Mouse (Mus musculus) embryonic facial prominence, embryonic 12.5 days (tissue): Measurements from ENCODE around the gene Hdac4. TPM values are rescaled to one million over a fixed set of nuclear protein-coding genes. Genes with fewer than 3 reads are reported as not detected.
A peak's percentile ranks its signal among the peaks of the same experiment; 100 is the strongest.

Experiments used
- ATAC-seq: fragments of 200-750 bp; cut with Nextera tagmentation; 2 replicates; pipeline ENCODE4 v1.8.0; 2017; ENCODE audit not compliant: insufficient number of reproducible peaks, insufficient read depth, low FRiP score, low TSS enrichment
- H3K27ac ChIP-seq: fragments of 300-500 bp; sonication (generic); 2 replicates; pipeline ENCODE4 v1.5.1; 2016; ENCODE audit warnings: mild to moderate bottlenecking
- H3K27me3 ChIP-seq: fragments of 300-500 bp; sonication (generic); 2 replicates; pipeline ENCODE4 v1.6.1; 2016; ENCODE audit warnings: mild to moderate bottlenecking, moderate library complexity
- H3K36me3 ChIP-seq: fragments of 300-500 bp; sonication (generic); 2 replicates; pipeline ENCODE4 v1.6.1; 2016; ENCODE audit warnings: mild to moderate bottlenecking
- H3K4me1 ChIP-seq: fragments of 300-500 bp; sonication (generic); 2 replicates; pipeline ENCODE4 v1.6.1; 2016
- H3K4me2 ChIP-seq: fragments of 300-500 bp; sonication (generic); replicated peaks from 2 replicates; pipeline ENCODE4 v1.6.1; 2016; ENCODE audit warnings: mild to moderate bottlenecking, moderate library complexity
- H3K4me3 ChIP-seq: fragments of 300-500 bp; sonication (generic); 2 replicates; pipeline ENCODE4 v1.5.1; 2016; ENCODE audit warnings: mild to moderate bottlenecking
- H3K9ac ChIP-seq: fragments of 300-500 bp; sonication (generic); 2 replicates; pipeline ENCODE4 v1.6.1; 2016; ENCODE audit warnings: mild to moderate bottlenecking, moderate library complexity
- H3K9me3 ChIP-seq: fragments of 300-500 bp; sonication (generic); 2 replicates; pipeline ENCODE4 v1.6.1; 2016; ENCODE audit warnings: mild to moderate bottlenecking, moderate library complexity
- WGBS: fragments of 180-500 bp; shearing (Covaris S2); methylation state at CpG from one replicate; pipeline ENCODE4 v1.1.7; 2016; 5-methylcytosine and 5-hydroxymethylcytosine counted together
- polyA plus RNA-seq: library from polyadenylated mRNA; unstranded; fragments of >200 nt; fragmentation: Nextera tagmentation; extraction: Ambion mirVana; gene quantifications from 2 replicates; pipeline ENCODE4 v1.2.1, GENCODE M21; 2016

The Hdac4 gene
- polyA plus RNA-seq, 1 experiment from 2014 or later, result 24.2 TPM

- no peak overlapping the region for H3K4me3 ChIP-seq
- no peak overlapping the region for H3K4me2 ChIP-seq
- H3K9me3 ChIP-seq, result no peaks in the 10 kb centered on the region
- H3K9ac ChIP-seq, result no peak overlapping the region
- no peak for ATAC-seq
- H3K27ac ChIP-seq, result no peak overlapping the region
- 79% methylated on average over 3 of the region's 3 CpGs for WGBS
- no peaks in the 10 kb centered on the region for H3K27me3 ChIP-seq
- no peaks in the 10 kb centered on the region for H3K36me3 ChIP-seq
- no peaks in the 10 kb centered on the region for H3K4me1 ChIP-seq
Measured at GRCm38 (mm10) chr1:92124497-92125201, 70.8 kb downstream of the Hdac4 start.

GRCm38 (mm10) chr1:92119303-92119702 is 76.2 kb downstream of the Hdac4 start:
- Histone ChIP-seq H3K4me1 (peaks cover under 1% of the 10 kb centered on the region; the same call in 1 of the 2 replicates), H3K9me3 (no peaks in the 10 kb centered on the region), H3K4me3 (no peak overlapping the region), H3K27me3 (no peaks in the 10 kb centered on the region), H3K27ac (no peak overlapping the region), H3K9ac (no peak overlapping the region), H3K36me3 (no peaks in the 10 kb centered on the region), H3K4me2 (no peak overlapping the region)
- WGBS, result 56% methylated on average over 5 of the region's 5 CpGs
- ATAC-seq, result no peak

- no peak overlapping the region for H3K4me3 ChIP-seq
- ATAC-seq, result no peak
- WGBS, result 92% methylated on average over 5 of the region's 5 CpGs
Measured at GRCm38 (mm10) chr1:92117597-92117996, 77.9 kb downstream of the Hdac4 start.

DNA sequence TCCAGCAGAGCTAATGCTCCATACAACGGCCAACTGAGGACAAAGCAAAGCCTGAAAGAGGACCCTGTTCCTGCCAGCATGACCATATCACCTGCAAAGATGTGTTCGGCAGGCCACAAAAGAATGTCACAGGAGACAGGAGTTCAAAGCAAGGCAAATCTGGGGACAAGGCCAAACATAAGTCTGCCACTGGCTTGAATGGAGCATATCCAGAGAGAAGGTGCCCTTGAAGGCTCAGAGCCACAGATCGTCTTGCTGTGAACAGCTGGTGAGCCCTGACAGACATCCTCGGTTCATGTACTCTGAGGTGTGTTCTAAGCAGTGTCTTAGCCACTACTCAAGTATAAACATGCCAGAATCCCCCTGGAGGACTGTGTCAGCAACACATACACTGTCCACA is 79.3 kb downstream of the Hdac4 start:
- Histone ChIP-seq H3K9ac (no peak overlapping the region), H3K9me3 (no peaks in the 10 kb centered on the region), H3K27ac (no peak overlapping the region), H3K4me1 (peaks cover 28% of the 10 kb centered on the region), H3K4me2 (no peak overlapping the region), H3K36me3 (no peaks in the 10 kb centered on the region), H3K4me3 (no peak overlapping the region), H3K27me3 (no peaks in the 10 kb centered on the region)
- ATAC-seq, result no peak
- 76% methylated on average over 4 of the region's 4 CpGs for WGBS

More at GRCm38 (mm10) chr1:92117597-92117996, 77.9 kb downstream of the Hdac4 start:
- Histone ChIP-seq H3K4me1 (peaks cover 17% of the 10 kb centered on the region), H3K9ac (no peak overlapping the region), H3K4me2 (no peak overlapping the region), H3K27me3 (no peaks in the 10 kb centered on the region), H3K9me3 (no peaks in the 10 kb centered on the region), H3K36me3 (no peaks in the 10 kb centered on the region), H3K27ac (no peak overlapping the region)

- Histone ChIP-seq H3K4me2 (no peak overlapping the region), H3K9me3 (no peaks in the 10 kb centered on the region), H3K4me1 (peaks cover 29% of the 10 kb centered on the region), H3K4me3 (no peak overlapping the region), H3K27ac (0 out of 2 replicates have a peak overlapping the region, but pooled peaks have one; percentile 4), H3K36me3 (no peaks in the 10 kb centered on the region), H3K9ac (no peak overlapping the region), H3K27me3 (no peaks in the 10 kb centered on the region)
- 83% methylated on average over 3 of the region's 3 CpGs for WGBS
- no peak for ATAC-seq
Measured at GRCm38 (mm10) chr1:92114091-92114490, 81.4 kb downstream of the Hdac4 start.

DNA sequence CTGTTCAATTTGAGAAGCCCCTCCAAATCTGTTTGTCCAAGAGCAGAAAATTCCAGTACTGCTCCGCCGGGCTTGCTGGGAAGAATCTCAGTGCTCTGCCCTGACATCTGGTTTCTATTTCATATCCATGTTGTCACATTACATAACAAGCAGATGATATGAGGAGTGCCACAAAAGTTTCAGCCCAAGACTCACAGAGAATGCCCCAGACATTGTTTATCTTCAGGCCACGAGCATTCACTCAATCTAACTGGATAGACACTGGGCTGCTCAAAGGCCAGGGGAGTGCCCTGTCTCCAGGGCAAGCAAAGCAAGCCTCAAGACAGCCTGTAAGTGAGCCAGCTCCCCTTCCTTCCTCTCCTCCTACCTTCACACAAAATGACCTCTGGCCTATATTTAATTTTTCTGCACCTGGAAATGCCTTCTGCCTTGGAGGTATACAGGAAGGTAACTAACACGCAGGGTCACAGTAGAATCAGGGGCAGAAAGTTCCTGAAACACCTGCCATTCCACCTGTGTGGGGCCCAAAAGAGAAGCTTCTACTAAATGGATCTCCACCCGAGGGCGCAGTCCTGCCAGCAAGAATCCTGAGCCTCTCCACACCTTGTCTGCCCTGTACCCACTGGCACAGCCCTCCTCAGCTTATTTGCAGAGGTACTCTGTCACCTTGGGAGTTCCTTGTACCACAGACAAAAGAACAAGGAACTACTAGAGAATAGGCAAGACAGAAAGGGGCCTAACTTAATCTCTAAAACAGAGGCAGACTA is 82.1 kb downstream of the Hdac4 start:
- no peaks in the 10 kb centered on the region for H3K9me3 ChIP-seq
- 35% methylated on average over 6 of the region's 6 CpGs for WGBS
- no peaks in the 10 kb centered on the region for H3K27me3 ChIP-seq
- H3K4me3 ChIP-seq, result no peak overlapping the region
- ATAC-seq, result no peak
- no peaks in the 10 kb centered on the region for H3K36me3 ChIP-seq
- H3K4me1 ChIP-seq, result peaks cover 29% of the 10 kb centered on the region
- H3K4me2 ChIP-seq, result no peak overlapping the region
- peak overlapping the region; percentile 4; the same call in 1 of the 2 replicates for H3K27ac ChIP-seq
- no peak overlapping the region for H3K9ac ChIP-seq

- WGBS, result 78% methylated on average over 5 of the region's 5 CpGs
- no peaks in the 10 kb centered on the region for H3K27me3 ChIP-seq
- H3K4me1 ChIP-seq, result peaks cover 29% of the 10 kb centered on the region
- no peaks in the 10 kb centered on the region for H3K36me3 ChIP-seq
- H3K4me2 ChIP-seq, result no peak overlapping the region
- H3K27ac ChIP-seq, result peak overlapping the region; percentile 54; the same call in 1 of the 2 replicates
- H3K9ac ChIP-seq, result no peak overlapping the region
- H3K4me3 ChIP-seq, result no peak overlapping the region
- H3K9me3 ChIP-seq, result no peaks in the 10 kb centered on the region
- no peak for ATAC-seq
Measured at GRCm38 (mm10) chr1:92112591-92112990, 82.9 kb downstream of the Hdac4 start.

DNA sequence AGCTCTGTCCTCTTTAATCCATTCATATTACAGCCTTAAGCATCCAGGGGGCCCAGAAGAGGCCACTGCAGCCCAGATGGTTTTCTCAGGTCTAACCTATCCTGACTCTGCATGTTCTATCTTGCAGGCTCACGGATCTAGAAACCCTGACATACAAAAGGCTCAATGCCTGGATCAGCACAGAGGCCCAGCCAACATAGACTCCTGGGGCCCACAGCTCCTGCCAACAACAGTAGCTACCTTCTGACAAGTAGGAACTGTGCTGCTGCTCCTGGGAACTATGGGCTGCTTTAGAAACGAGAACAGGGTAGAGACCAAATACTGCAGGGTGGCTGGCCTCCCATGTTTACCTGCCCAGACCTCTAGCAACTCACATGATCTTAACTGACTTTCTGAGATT is 83.9 kb downstream of the Hdac4 start:
- no peaks in the 10 kb centered on the region for H3K36me3 ChIP-seq
- no peak overlapping the region for H3K4me2 ChIP-seq
- peaks cover 29% of the 10 kb centered on the region for H3K4me1 ChIP-seq
- H3K27ac ChIP-seq, result no peak overlapping the region
- 76% methylated on average over 2 of the region's 2 CpGs for WGBS
- H3K9ac ChIP-seq, result no peak overlapping the region
- H3K4me3 ChIP-seq, result no peak overlapping the region
- no peaks in the 10 kb centered on the region for H3K9me3 ChIP-seq
- H3K27me3 ChIP-seq, result no peaks in the 10 kb centered on the region
- no peak for ATAC-seq

DNA sequence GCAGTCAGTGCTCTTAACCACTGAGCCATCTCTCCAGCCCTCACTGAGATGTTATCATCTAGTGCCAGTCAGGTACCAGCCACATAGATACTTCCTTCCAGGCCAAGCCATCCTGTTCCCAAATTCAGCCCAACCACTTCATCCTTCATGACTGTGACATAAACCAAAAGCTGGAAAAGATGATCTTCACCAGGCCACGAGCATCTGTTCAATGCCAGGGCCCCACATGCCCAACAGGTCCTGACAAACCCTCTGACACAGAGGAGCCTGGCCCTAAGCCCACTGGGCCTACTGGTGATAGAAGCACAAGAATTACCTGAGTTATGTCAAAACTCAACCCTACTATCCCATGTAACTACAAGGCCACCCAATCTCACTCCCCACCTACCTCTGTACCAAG is 84.5 kb downstream of the Hdac4 start:
- H3K27ac ChIP-seq, result no peak overlapping the region
- H3K4me1 ChIP-seq, result peaks cover 29% of the 10 kb centered on the region
- no peak overlapping the region for H3K4me3 ChIP-seq
- no peaks in the 10 kb centered on the region for H3K9me3 ChIP-seq
- H3K4me2 ChIP-seq, result no peak overlapping the region
- 83% methylated on average over 1 of the region's 1 CpGs for WGBS
- no peak for ATAC-seq
- H3K36me3 ChIP-seq, result no peaks in the 10 kb centered on the region
- H3K9ac ChIP-seq, result no peak overlapping the region
- H3K27me3 ChIP-seq, result no peaks in the 10 kb centered on the region

DNA sequence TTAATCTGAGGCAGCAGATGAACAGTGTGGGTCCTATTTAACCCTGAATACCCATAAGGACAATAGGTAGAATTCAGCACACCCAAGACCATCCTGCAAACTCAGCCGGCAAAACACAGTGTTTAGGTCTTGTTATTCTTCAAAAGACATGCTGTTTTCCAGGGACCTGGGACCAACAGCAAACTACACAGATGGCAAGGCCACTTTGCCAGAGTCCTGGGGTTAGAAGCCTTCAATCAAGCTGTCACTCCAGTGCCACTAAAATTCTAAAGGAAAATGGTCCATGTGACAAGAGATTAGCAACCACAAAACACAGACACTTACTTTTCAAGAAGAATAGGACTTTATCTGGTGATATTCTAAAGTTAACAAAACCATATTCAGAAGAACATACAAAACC is 86.3 kb downstream of the Hdac4 start:
- H3K27me3 ChIP-seq, result no peaks in the 10 kb centered on the region
- no peak for ATAC-seq

GRCm38 (mm10) chr1:92108556-92108955 is 86.9 kb downstream of the Hdac4 start:
- WGBS, result 84% methylated on average over 2 of the region's 2 CpGs
- no peak overlapping the region for H3K4me2 ChIP-seq
- H3K4me1 ChIP-seq, result peaks cover 21% of the 10 kb centered on the region
- no peak for ATAC-seq
- no peaks in the 10 kb centered on the region for H3K27me3 ChIP-seq
- no peak overlapping the region for H3K4me3 ChIP-seq
- H3K9ac ChIP-seq, result no peak overlapping the region
- H3K27ac ChIP-seq, result no peak overlapping the region
- H3K36me3 ChIP-seq, result no peaks in the 10 kb centered on the region
- H3K9me3 ChIP-seq, result no peaks in the 10 kb centered on the region

More for the DNA sequence above, 86.3 kb downstream of the Hdac4 start:
- H3K36me3 ChIP-seq, result no peaks in the 10 kb centered on the region
- H3K4me1 ChIP-seq, result peaks cover 28% of the 10 kb centered on the region
- WGBS, result 75% methylated on average over 1 of the region's 1 CpGs
- no peaks in the 10 kb centered on the region for H3K9me3 ChIP-seq
- no peak overlapping the region for H3K9ac ChIP-seq
- no peak overlapping the region for H3K4me2 ChIP-seq
- H3K27ac ChIP-seq, result no peak overlapping the region
- H3K4me3 ChIP-seq, result no peak overlapping the region

DNA sequence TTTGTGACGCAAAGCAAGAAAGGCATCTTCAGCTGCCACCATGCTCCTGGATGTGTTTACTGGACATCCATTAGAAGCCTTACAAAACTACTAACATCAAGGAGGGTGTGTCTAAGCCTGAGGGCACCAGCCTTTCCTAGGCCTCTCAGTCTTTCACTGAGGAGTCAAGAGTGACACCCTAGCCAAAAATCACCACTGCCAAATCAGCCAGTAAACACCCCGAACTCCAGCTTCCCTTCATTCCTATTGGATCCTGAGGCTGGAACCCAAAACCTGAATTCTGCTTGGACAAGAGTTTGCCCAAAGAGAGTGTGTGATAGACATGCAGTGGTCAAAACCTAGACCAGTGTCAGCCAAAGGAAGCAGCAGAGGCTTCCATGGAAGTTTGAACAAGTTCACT is 87.5 kb downstream of the Hdac4 start:
- Histone ChIP-seq H3K4me3 (no peak overlapping the region), H3K36me3 (no peaks in the 10 kb centered on the region), H3K4me1 (peaks cover 16% of the 10 kb centered on the region), H3K27me3 (no peaks in the 10 kb centered on the region), H3K4me2 (no peak overlapping the region), H3K9me3 (no peaks in the 10 kb centered on the region), H3K9ac (no peak overlapping the region), H3K27ac (no peak overlapping the region)
- WGBS, result 95% methylated on average over 2 of the region's 2 CpGs
- ATAC-seq, result no peak
